Mouse (Mus musculus) central nervous system, embryonic 18 days (tissue): ENCODE data around the gene Pam16. TPM values are rescaled to one million over a fixed set of nuclear protein-coding genes. Genes with fewer than 3 reads are reported as not detected.

Experiments used
- polyA plus RNA-seq: library from polyadenylated mRNA; depleted of rRNA; stranded (reverse); fragments of >200 nt; gene quantifications from 2 replicates; pipeline ENCODE4 v1.2.3, GENCODE M21; 2012; rRNA removed

The Pam16 gene
- polyA plus RNA-seq = 142 and 153 TPM in 2 replicates

GRCm38 (mm10) chr16:4624481-4625110 lies at the start of gene Pam16:
Gene Pam16, minus strand, starts transcription at chr16:4624988.

GRCm38 (mm10) chr16:4639831-4640237 lies 15.0 kb upstream of the Pam16 start, which contains the start of the genes Vasn and Dnaja3:
Gene Vasn, plus strand, starts transcription at chr16:4639941.
Gene Dnaja3, plus strand, starts transcription at chr16:4639989.

DNA sequence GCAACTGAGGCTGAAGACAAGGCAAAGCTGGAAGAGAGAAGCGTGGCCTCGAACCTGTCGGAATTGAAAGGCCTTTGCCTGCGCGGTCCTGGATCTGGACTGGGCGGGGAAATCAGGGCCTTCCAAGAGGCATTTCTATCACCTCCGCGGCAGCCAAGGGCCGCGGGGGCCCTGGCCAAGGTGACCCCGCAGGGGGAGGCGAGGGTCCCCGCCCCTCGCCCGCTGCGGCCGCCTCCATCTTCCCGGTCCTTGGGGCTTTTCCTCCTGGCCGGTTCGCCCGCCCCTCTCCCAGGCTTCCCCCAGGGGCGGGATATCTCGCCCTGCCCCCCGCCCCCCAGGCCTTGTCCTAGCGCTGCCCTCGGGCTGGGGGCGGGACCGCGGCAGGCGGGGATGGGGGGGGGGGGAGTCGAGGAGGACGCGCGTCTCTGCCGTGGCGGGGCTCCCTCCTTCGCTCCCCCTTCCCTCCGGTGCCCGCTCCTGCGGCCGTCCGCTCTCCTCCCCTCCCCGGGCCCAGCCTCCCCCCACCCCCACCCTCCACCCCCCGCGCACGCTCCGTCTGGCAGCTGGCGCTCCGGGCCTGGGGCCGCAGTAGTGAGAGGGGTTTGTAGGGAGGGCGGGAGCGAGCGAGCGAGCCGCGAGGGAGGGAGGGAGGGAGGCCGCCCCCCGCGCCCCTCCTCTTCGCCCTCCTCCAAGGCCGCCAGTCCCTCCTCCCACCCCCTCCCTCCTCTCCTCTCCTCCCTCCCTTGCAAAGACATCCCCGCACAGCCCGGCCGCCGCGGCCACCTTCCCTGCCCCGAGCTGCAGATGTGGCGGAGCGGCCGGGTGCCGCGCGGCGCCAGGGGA lies 30.6 kb downstream of the Pam16 start, which contains the start of gene Glis2:
Gene Glis2, plus strand, starts transcription at position 743 of the 843 bp plus-strand sequence.

Other genes starting within 250 kb of the Pam16 start
- 8.0 and 8.5 TPM in 2 replicates for gene Adcy9, start 204.5 kb downstream of the Pam16 start, polyA plus RNA-seq
- gene Srl, start 83.2 kb downstream of the Pam16 start, polyA plus RNA-seq = 28.7 and 32.2 TPM in 2 replicates
- gene Tfap4, start 65.1 kb downstream of the Pam16 start, polyA plus RNA-seq = 10.4 and 14.4 TPM in 2 replicates
- gene Glis2, start 30.3 kb downstream of the Pam16 start, polyA plus RNA-seq = 26.6 and 28.7 TPM in 2 replicates
- gene Vasn, start 15.0 kb upstream of the Pam16 start, polyA plus RNA-seq = 4.6 and 7.2 TPM in 2 replicates
- 30.2 and 30.7 TPM in 2 replicates for gene Dnaja3, start 15.0 kb upstream of the Pam16 start, polyA plus RNA-seq
- 74.9 and 85.8 TPM in 2 replicates for gene Coro7, start 54.8 kb upstream of the Pam16 start, polyA plus RNA-seq
- 63.9 and 70.2 TPM in 2 replicates for gene Nmral1, start 94.4 kb upstream of the Pam16 start, polyA plus RNA-seq
- gene Hmox2, start 101.4 kb upstream of the Pam16 start, polyA plus RNA-seq = 69.5 and 71.9 TPM in 2 replicates
- 99.1 and 101 TPM in 2 replicates for gene Cdip1, start 165.3 kb upstream of the Pam16 start, polyA plus RNA-seq
- not detected in 2 replicates for gene 4930562C15Rik, start 210.4 kb upstream of the Pam16 start, polyA plus RNA-seq